Mouse (Mus musculus) thymus, postnatal 36 days (tissue): ENCODE results near the gene Oas1f.
"Not testable (repeated sequence)": the region's sequence is repeated elsewhere in the genome, so short reads cannot be mapped to it uniquely, and the experiment has no call there.

ENCODE experiments used
- DNase-seq, 2 experiments: peaks; one replicate each; pipeline ENCODE4 v3.0.0; 2022; ENCODE audit warnings: mixed read lengths in 2 of 2

Gene Oas1f

DNA sequence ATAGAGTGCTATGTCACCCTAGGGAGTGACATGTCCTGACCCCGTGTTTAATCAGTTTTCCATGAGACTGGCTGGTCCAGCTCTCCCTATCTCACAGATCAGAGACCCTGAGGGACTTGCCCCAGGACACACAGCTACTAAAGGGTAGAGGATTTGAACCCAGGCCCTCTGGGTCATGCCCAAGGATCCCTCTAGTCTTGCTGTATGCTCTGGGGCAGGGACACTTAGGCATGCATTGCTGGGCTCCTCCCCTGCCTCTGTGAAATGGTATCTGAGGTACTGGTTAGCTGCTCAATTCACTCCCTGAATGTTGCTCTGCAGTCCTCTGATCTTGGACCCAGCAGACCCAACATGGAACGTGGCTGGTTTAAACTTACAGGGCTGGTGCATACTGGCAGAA, 24.3 kb downstream of the Oas1f start:
- no peak for DNase-seq

DNA sequence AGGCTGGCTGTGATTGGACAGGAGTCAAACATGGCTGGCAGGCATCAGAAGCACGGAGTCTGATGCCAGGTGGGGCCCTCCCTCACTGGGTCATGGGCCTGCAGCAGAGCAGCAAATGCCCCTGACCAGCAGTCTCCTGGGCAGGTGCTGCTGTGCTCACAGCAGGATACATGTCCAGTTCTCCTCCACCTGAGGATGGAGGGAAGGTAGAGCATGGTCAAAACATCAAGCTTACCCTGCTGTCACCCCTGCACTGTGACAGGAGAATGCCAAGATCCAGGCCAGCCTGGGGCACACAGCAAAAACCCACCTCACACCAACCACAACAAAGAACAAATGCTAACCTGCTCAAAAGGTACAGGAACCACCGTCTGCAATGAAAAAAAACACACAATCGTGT, 29.7 kb downstream of the Oas1f start:
- not testable (repeated sequence) for DNase-seq

DNA sequence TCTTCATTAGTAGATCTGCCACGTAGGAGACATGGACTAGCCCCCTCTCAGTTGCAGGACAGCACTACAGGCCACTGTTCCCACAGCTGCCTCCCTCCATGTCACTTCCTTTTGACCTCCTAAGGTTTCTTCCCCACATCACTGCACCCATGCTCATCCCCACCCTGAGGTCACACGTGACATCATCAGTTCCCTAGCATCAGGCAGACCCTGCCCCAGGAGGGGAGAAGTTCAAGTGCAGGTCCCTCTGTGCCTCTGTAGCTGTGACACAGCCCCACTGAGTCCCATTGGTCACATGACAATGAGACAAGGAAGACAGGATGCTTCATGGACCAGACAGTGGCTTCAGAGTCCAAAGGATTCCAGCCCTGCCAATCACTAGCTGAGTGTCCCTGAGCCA, 30.2 kb downstream of the Oas1f start:
- not testable (repeated sequence) for DNase-seq

DNA sequence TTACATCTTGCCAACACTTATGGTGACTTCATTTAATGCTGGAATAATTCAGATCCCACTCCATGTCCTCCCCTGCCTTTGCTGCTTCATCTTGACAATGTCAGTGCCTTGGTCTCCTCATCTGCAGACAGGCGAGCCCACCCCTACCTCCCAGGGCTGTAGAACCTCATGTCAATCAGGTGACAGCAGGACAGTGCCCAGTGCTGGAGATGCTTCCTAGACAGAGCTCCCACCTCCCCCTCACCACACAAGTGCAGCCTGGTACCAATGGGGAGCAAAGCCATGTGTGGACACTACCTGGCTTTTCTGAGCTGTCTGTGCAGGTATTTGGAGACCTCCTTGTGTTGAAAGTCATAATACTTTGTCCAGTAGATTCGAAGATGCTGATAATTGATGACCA, 31.6 kb downstream of the Oas1f start:
- DNase-seq = not testable (repeated sequence)

DNA sequence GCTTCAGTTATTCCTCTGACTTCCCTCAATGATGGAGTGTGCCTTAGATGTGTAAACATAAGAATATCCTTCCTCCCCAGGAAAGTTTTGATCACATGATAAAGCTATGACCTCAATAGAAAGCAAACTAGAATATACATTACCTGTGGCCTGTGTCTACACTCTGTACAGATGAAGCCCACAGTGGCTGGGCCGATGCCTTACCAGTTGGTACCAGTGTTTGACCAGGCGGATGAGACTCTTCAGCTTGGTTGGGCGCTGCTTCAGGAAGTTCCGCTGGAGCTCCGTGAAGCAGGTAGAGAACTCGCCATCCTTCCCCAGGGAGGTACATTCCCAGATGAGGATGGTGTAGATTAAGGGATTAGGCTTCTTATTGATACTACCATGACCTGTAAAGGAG, 34.5 kb downstream of the Oas1f start:
- DNase-seq = not testable (repeated sequence)

DNA sequence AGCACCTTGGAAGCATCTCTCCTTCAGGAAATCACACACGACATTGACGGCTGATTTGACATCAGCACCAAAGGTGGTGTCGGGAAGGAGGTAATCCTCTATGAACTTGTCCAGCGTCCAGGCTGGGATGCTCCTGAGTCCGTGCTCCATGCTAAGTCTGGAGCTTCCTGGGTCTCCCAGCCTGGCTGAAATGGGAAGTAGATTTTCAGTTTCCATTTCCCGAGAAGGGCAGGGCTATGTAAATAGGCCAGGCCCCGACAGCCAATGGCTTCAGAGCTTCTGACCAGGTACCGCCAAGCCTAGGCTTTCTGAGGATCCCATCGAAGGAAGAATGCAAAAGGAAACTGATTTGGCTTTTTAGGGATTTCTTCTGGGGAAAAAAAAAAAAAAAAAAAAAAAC, 40.2 kb downstream of the Oas1f start, which contains the start of gene Oas1g:
Gene Oas1g (minus strand): TSS at position 201 of the 400 bp plus-strand sequence.
- not testable (repeated sequence) for DNase-seq

DNA sequence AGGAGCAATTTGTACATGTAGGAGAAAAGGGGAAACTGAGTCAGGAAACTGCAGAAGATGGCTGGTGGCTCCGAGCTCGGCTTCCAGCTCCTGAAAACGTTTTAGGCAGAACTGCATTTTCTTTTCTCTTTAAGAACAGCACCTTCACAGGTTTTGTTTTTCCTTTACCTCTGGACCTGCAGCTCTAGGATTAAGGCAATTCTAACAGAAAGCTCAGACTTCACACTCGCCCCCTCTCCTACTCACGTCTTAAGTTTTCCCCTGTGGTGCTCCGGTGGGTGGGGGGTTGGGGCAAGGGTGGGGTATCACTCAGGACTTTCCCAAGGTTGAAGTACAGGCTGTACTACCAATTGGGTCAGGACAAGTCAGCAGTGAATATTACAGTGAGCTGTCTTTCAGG, 40.7 kb downstream of the Oas1f start:
- no peak for DNase-seq

DNA sequence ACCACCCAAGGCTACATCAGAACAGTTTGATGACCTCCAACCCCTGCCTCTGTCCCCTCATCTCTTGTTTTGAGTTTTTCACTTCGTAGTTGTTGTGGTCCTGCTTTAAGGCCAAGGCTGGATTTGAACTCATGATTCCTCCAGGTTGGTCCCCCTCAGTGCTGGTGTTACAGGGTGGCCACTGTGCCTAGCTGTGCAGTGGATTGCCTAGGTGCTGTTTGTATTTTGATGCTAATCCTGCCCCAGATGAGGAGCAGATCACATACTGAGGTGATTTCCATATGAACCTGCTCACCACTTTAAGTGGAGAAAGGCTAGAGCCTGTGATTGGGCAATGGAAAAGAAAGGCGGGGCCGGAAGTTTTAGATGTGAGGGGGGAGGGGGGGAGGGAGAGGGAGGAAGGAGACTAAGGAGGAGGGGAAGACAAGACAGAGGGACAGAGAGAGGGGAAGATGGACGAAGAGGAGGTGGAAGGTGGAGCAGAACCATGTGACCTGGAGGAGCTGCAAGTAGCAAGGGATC, 41.2 kb downstream of the Oas1f start:
- DNase-seq = not testable (repeated sequence)

DNA sequence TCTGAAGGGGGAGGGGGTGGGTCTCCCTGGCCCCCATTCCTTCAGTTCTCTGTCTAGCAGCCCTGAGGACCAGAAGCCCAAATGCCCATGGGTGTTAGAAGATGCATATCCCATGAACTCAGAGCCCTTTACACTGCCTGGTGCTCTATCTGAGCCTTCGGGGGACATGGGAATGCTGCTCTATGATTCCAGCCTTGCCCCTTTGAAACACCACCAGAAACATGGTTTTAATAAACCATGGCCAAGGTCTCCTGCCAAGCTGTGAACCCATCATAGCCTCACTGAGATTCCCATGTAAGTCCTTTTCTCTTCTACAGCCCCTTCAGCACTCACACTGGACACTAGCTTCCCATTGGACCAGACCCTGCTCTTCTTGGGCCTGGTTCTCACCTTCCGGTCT, 42.9 kb downstream of the Oas1f start:
- no peak for DNase-seq

DNA sequence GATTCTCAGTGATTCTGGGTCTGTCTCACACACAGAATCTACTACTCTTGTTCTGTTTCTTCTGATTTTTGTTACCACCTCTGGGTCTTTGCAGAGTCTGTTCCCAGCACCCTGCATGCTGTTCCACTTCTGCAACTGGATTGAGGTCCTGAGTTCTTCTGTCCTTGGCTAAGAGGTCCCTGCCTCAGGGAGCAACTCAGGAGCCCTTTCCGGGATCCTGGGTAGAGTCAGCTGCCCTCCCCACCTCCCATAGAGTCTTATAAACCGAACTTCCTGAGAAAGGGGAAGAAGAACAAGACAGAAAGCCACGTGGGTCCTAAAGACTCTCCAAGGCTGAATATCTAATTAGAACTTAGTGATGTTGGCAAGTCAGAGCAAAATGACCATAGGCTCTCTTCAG, 43.8 kb downstream of the Oas1f start:
- no peak for DNase-seq

DNA sequence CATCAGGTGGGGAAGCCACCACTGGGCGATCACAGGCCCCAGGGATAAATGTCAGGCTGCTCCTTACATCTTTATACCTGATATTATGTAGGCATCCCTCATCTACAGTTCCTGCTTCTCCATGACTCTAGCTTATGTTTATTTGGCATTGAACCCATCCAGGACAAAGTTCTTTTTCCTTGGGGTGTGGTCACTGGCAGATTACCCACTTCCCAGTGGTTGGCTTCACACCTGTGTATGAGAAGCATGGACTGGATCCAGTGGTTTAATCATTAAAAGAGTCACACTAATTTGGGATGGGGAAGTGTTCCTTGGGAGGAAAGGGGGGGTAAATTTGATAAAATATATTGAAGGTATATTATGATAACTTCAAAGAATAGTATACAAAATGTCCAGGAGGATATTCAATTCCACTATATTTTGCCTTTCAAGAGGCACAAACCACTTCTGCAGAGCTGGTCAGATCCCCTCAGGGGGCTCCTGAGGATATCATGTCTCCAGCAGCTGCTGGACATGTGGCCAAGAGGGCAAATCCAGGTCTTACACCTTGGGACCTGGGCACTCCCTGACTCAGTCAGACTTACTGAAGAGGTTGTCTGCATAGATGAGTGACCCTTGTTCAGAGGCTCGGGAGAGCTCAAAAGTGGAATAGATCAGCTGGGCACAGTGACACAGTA, 44.5 kb downstream of the Oas1f start:
- not testable (repeated sequence) for DNase-seq

DNA sequence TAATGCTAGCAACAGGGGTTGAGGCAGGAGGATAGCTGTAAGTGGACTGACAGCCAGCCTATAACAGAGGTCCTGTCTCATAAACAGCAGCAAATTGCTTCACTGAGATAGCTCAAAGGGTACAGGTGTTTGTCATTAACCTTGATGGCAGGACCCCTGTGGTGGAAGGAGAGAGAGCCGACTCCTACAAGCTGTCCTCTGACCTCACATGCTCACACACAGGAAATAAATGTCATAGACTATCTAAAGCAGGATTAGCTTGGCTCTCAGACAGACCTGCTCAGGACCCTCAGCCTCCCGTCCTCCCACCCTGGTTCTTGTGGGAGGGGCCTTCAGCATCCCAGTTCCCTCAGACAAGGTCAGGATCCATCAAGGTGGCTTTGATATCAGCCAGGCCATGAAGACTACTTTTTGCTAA, 45.1 kb downstream of the Oas1f start:
- DNase-seq = no peak

DNA sequence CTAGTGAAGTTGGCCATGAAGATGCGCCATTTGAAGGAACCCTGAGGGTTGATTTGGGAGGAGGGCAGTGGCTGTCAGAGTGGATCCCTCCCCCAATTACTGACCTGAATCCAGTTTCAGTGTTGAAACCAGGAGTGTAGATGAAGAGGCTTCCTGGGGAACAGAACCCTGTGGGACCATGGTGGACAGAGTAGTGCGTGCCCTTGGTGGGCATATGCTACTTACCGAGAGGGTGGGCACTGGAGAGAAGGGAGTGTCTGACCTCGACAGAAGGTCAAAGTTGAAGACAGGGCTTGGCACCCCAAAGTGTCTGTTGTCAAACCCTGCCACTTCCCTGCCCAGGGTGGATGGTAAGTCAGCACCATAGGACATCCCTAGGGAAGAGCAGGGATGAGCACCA, 46.7 kb downstream of the Oas1f start:
- DNase-seq = not testable (repeated sequence)

DNA sequence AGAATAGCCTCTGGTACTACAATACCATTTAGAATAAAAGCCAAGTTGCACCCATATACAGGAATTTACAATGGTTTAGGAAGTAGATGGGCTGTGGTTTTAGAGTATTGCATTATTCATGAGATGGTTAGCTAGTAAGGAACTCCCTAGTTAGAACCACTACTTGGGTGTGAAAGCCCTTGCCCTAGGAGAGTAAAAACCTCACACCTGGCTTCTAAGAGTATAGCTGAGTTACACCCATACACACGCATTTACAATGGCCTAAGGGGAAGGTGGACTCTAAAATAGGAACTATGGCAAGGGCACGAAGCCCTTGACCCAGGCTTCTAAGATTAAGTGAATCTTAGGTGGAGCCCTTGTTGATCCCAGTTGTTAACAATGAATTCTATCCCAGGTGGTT, 47.5 kb downstream of the Oas1f start:
- not testable (repeated sequence) for DNase-seq

DNA sequence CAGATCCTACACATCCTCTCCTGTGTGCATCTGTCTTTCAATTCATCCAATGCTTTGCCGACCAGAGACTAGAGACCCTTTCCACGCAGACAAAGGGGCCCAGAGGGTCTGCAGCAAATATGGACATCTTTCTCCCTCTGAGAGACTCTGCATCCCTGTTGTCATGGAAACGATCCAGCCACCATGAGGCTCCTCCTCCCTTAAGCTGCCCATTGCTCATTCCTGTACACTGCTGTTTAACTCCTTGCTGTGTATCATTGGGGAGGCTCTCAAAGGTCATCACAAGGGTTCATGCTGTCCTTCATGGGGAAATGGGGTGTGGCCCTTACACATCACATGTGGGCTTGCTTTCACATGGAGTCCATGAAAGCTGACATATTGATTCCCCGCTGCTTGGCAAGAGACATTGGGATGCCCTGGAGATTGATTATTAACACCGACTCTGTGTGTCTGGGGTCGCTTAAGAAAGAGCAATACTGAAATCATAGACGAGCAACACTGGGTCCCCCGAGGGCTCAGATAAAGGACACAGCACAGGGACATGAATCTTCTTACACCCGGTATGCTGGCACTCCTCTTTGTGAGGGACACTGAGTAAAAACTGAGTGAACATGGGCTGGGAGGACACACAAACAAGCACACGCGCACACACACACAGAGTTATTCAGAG, 48.2 kb downstream of the Oas1f start:
- DNase-seq = no peak

DNA sequence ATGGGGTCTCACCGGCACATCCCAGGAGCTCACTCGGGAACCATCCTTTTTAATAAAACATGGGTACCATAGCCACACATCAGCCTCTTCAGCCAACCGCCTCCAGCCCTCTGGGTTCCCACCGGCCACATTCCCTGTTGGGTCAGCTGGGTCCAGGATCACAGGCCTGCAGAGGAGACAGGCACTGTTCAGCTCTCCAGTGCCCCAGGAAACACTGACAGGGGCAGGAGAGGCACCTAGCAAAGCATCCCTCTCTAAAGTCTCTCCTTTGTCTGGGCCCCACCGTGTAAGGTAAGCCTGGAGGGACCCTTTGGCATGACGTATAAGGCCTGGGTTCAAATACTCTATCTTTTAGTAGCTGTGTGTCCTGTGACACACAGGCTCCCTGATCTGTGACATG, 51.1 kb downstream of the Oas1f start:
- no peak for DNase-seq

DNA sequence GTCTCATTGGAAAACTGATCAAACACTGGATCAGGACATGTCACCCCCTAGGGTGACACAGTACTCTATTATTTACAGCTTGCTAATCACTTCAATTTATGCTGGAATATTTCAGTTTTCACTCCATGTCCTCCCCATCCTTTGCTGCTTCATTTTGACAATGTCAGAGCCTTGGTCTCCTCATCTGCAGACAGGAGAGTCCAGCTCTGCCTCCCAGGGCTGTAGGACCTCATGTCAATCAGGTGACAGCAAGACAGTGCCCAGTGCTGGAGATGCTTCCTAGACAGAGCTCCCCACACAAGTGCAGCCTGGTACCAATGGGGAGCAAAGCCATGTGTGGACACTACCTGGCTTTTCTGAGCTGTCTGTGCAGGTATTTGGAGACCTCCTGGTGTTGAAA, 51.6 kb downstream of the Oas1f start:
- no peak for DNase-seq

DNA sequence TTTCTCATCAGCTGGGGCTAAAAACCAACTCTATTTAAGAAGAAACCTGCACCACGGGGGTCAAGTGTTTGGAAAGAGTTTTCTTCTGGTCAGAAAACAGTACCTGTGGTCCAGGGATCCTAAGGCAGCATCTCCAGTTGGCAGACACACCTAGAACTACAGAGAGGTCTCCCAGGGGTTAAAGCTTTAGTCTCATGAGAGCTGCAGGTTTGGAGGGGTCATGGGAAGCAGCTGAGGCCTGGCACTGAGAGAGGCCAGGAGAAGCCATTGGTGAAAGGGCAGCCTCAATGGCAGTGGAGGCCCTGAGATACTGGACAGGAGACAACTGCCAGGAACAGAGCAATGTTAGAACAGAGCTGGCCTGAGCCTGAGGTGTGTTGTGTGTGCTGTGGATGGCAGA, 53.5 kb downstream of the Oas1f start:
- no peak for DNase-seq

DNA sequence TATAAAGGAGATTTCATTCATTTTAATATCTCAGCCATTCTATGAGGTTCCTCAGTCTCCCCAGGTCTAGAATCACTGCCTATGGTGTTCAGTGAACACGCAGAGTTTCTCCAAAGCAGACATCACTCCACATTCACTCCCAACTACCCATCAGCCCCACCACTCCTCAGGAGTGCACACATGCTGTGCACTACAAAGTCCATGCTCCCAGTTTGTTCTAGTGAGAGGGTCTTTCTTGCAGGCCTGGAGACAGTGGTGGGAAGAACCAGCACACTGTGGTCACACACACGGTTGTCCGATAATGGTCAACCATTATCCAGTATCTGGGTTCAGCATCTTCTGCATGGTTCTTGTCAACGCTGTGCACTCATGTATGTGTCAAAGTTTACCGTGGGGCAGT, 54.9 kb downstream of the Oas1f start:
- no peak for DNase-seq

DNA sequence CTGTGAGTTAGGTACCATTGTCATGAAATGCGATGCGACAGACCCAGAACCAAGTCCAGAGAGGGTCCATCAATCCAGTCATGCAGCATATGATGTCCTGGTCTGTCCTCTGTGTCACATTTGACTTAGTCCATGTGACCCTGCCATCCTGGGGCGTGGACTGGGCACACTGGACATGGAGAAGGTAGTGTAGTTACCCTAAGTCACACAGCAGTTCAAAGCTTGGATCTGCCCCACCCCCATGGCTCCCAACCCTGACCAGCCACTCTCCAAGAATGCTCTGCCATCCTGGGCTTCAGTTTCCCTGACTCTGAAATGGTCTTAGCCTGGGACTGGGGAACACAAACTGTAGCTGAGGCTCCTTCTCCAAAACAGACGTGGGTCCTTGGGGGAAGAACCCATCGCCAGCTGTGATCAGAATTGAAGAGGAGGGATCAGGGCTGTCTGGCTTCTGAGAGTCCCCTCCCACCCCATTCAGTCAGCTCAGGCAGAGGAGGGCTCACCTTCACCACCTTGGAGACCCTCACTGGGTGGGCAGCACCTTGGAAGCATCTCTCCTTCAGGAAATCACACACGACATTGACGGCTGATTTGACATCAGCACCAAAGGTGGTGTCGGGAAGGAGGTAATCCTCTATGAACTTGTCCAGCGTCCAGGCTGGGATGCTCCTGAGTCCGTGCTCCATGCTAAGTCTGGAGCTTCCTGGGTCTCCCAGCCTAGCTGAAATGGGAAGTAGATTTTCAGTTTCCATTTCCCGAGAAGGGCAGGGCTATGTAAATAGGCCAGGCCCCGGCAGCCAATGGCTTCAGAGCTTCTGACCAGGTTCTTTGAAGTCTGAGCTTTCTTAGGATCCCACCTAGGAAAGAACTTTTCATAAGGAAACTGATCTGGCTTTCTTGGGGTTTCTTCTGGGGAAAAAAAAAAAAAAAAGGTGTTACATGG, 59.9 kb downstream of the Oas1f start, which contains the start of gene Oas1a:
Gene Oas1a (minus strand): TSS at position 731 of the 943 bp plus-strand sequence.
- not testable (repeated sequence) for DNase-seq
